Mouse (Mus musculus) hindbrain, embryonic 10.5 days (tissue): ENCODE measurements around the gene Hkdc1. TPM values are rescaled to one million over a fixed set of nuclear protein-coding genes. Genes with fewer than 3 reads are reported as not detected.

Source experiments
- DNase-seq: peaks from one replicate; pipeline ENCODE4 v3.0.0-alpha.2; 2017; ENCODE audit warnings: low spot score
- H3K27ac ChIP-seq: fragments of 300-500 bp; sonication (generic); 2 replicates; pipeline ENCODE4 v1.5.1; 2016; ENCODE audit warnings: mild to moderate bottlenecking, moderate library complexity
- H3K27me3 ChIP-seq: fragments of 300-500 bp; sonication (generic); 2 replicates; pipeline ENCODE4 v1.6.1; 2016; ENCODE audit warnings: mild to moderate bottlenecking; ENCODE audit not compliant: poor library complexity, insufficient read depth, severe bottlenecking
- H3K36me3 ChIP-seq: fragments of 300-500 bp; sonication (generic); 2 replicates; pipeline ENCODE4 v1.6.1; 2016; ENCODE audit warnings: mild to moderate bottlenecking, moderate library complexity
- H3K4me1 ChIP-seq: fragments of 300-500 bp; sonication (generic); replicated peaks from 2 replicates; pipeline ENCODE4 v1.6.1; 2016; ENCODE audit warnings: mild to moderate bottlenecking
- H3K4me3 ChIP-seq: fragments of 300-500 bp; sonication (generic); 2 replicates; pipeline ENCODE4 v1.5.1; 2016; ENCODE audit warnings: mild to moderate bottlenecking, moderate library complexity
- H3K9me3 ChIP-seq: fragments of 300-500 bp; sonication (generic); 2 replicates; pipeline ENCODE4 v1.6.1; 2016; ENCODE audit warnings: mild to moderate bottlenecking, moderate library complexity
- WGBS: fragments of 180-500 bp; shearing (Covaris S2); methylation state at CpG from one replicate; pipeline ENCODE4 v1.1.7; 2016; 5-methylcytosine and 5-hydroxymethylcytosine counted together
- polyA plus RNA-seq: library from polyadenylated mRNA; unstranded; fragments of >200 nt; fragmentation: Nextera tagmentation; extraction: Ambion mirVana; gene quantifications from 2 replicates; pipeline ENCODE4 v1.2.1, GENCODE M21; 2016

The Hkdc1 gene
- polyA plus RNA-seq, 1 experiment from 2014 or later, result 0.33 TPM

DNA sequence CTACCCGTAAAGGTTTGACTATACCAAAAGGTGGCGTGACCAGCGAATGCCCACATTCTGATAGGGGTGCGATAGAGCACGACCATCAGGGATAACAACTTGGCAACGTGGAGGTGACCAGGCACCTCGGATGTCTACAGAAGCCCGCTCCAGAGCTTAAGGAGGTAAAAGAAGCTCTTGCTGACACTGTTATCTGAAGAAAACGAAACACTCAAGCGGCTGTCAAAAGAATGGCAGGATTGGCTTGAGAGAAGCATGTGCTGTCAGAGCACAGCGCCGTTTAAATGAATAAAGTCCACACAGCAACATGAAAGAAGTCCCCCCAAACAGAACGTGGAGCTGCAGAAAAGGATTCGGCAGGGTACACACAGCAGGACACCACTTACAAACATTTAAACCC is 89.0 kb downstream of the Hkdc1 start:
- 75% methylated on average over 14 of the region's 14 CpGs for WGBS
- no peaks in the 10 kb centered on the region for H3K9me3 ChIP-seq

More for the DNA sequence above, 89.0 kb downstream of the Hkdc1 start:
- Histone ChIP-seq H3K4me1 (peaks cover 52% of the 10 kb centered on the region), H3K27me3 (peaks cover 3% of the 10 kb centered on the region; the same call in 1 of the 2 replicates), H3K36me3 (no peaks in the 10 kb centered on the region), H3K4me3 (no peak overlapping the region), H3K27ac (no peak overlapping the region)
- no peak for DNase-seq

Other genes with a start within 250 kb of the Hkdc1 start
- 18.6 and 18.8 TPM in 2 replicates for gene Tspan15, start 191.2 kb downstream of the Hkdc1 start, polyA plus RNA-seq
- gene Tacr2, start 170.1 kb downstream of the Hkdc1 start, polyA plus RNA-seq, result not detected in 2 replicates
- gene Hk1, start 42.6 kb downstream of the Hkdc1 start, polyA plus RNA-seq, result 30.0 and 34.0 TPM in 2 replicates
- gene 4930507D05Rik, start 27.0 kb upstream of the Hkdc1 start, polyA plus RNA-seq, result 0.94 and 0.98 TPM in 2 replicates
- 27.9 and 28.8 TPM in 2 replicates for gene Supv3l1, start 27.2 kb upstream of the Hkdc1 start, polyA plus RNA-seq
- 78.4 and 90.2 TPM in 2 replicates for gene Vps26a, start 64.3 kb upstream of the Hkdc1 start, polyA plus RNA-seq
- gene Srgn, start 105.0 kb upstream of the Hkdc1 start, polyA plus RNA-seq, result 3.6 and 3.7 TPM in 2 replicates
- gene Kif1bp, start 156.0 kb upstream of the Hkdc1 start, polyA plus RNA-seq, result 39.4 and 46.5 TPM in 2 replicates
- 20.1 and 31.2 TPM in 2 replicates for gene Ddx21, start 179.8 kb upstream of the Hkdc1 start, polyA plus RNA-seq
- gene Ddx50, start 228.7 kb upstream of the Hkdc1 start, polyA plus RNA-seq, result 95.7 and 99.7 TPM in 2 replicates